Mouse (Mus musculus) kidney, adult 9 months (tissue): ENCODE measurements at regions not wholly inside any gene's neighbourhood (a gene's known extent, or its start where the extent isn't known, plus 50 kb on each side); places are given as distances from the start of the nearest gene placed in this dataset.

ENCODE experiments used
- DNase-seq: peaks from one replicate; pipeline ENCODE4 v3.0.0; 2022

DNA sequence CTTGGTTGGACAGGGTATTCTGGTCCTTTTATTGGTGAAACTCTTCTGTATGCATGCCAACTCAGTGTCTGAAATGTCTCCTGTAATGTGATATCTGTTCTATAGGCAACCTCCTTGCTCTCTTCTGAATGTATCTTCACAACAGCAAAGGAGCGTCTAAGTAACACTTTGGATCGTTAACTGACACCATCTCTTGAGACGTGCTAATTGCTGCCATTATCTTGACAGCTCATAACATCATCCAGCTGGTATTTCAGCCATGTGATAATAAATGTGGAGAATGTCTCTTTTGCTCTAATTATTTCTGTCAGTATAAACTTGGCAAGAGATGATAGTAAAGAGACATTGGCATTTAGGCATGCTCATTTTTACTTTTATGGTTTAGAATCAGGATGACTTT lies 68.8 kb upstream of the Col8a1 start:
- no peak for DNase-seq

DNA sequence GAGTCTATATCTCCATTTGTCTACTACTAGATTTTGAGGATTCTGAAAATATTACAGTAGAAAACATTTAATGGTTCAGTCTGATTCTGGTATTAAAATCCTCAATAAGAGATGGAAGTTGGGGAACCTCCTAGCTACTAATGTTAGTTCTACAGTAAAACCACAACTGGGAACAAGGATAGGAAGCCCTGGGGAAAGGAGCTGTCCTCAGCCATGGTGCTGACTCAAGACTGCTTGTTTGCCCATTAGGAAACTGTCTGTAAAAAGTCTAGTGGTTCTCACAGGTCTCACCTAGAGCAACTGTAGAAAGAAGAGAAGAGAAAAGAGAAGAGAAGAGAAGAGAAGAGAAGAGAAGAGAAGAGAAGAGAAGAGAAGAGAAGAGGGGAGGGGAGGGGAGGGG lies 90.9 kb upstream of the Col8a1 start:
- DNase-seq, result no peak

DNA sequence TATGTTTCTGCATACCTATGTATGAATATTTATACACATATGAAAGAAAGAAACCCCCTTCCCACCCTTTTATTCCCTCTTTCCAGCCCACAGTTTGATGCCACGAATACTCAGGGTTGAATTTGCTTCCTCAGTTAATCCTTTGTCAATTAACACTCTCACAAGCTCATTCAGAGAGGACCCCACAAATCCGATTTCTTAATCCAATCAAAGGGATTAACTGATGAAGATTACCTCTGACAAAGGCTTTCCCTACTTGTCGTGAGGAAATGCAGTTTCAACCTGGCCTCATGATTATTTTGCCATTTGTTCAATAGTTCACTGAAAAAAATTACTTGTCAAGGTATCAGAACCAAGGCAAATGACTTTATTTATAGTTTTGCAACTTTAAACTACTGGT lies 91.8 kb upstream of the Col8a1 start:
- no peak for DNase-seq

DNA sequence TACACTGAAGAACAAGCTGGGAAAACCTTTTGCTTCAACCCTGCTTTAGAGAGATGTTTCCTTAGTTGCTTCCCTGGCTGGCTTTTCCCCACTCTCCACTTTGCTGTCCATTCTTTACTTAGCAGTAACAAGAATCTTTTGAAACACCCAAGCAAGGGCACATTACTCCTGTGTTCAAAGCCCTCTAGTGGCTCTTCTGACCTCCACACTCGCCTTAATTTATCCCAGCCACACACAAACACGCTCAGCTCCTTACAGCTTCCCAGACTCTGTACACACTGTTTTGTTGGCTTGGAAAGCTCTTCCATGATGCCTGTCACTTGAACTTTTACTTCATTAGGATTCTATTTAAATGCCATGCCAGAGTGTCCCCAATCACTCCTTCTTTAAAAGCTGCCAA lies 97.3 kb upstream of the Col8a1 start:
- DNase-seq, result no peak

DNA sequence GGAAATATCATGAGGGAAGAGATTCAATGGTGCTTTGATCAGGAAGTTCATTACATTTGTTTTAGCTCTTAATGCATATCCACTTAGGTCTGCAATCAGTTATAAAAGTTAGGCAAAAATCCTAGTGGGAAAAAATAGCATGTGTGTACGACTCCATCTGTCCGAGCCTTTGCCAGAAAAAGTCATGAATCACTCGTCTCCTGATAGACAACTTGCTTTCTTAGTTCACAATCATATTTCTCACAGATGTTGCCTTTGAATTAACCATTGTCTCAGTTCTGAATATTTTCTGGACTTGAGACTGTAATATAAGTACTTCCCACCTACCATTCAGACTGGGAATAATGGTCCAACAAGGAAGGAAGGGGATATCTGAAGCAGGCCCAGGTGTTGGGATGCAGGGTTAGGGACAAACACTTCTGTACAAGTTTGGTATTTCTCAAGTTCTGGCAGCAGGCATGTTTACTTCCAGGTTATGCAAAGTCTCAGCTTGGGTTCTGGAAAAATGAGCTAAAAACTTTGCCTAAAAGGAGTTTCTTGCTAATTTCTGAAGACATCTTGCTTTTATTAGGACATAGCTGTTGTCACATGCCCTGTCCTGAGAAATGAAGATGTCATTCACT lies 98.4 kb upstream of the Col8a1 start:
- DNase-seq, result no peak

GRCm38 (mm10) chr16:57853751-57854150 lies 99.2 kb upstream of the Col8a1 start:
- DNase-seq, result no peak

- DNase-seq, result no peak
These were observed 102.5 kb upstream of the Col8a1 start for GRCm38 (mm10) chr16:57857071-57857470.

DNA sequence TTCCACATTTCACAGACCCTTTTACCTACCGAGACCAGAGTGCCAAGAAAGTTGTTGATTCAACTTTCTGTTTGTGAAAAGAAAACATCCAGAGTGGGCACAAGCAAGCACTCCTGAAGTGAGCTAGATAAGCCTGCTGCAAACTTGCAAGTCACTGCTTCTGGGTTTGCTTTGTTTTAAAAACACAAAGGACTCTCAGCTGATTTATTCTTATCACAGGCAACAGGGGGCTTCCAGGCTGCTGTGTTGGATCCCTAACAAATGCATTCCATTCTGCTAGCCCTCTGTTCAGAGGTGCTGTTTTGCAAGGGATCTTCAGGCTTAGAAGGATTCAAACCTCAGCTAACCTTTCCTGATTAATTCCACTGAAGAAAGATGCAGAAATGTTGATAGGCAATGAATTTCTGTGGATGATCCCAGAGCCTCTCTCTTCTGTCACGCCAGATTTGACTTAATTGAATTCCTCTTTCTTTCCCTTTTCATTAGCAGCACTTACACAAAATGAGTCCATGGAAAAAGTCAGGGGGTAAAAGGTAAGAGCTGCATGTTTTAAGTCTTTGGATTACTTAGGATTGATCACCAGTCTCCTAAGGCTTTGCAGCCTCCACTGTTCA lies 103.7 kb upstream of the Col8a1 start:
- no peak for DNase-seq

GRCm38 (mm10) chr16:57858765-57859201 lies 104.2 kb upstream of the Col8a1 start:
- no peak for DNase-seq

GRCm38 (mm10) chr16:57863206-57863860 lies 108.8 kb upstream of the Col8a1 start:
- no peak for DNase-seq

GRCm38 (mm10) chr16:57876857-57877256 lies 122.3 kb upstream of the Col8a1 start:
- no peak for DNase-seq

- no peak for DNase-seq
These were observed 127.1 kb upstream of the Col8a1 start for GRCm38 (mm10) chr16:57881575-57882094.

DNA sequence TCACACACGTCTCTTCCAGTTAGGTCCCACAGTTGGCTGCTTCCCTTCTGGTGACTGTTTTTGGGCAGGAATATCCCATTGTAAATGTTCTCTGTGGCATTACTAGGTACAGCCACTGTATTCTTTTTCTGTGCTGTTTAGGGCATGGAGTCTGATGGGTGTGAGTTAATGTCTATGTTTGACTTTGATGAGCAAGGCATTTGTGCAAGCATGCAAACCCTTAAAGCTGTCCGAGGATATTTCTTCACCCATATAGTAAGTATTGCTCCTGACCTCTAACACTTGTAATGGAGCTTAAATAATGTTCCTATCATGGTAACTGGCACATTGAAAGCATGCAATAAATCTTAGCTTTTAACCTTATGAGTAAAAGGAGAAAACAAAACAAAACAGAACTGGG lies 133.6 kb upstream of the Col8a1 start:
- no peak for DNase-seq

GRCm38 (mm10) chr16:57888553-57888952 lies 134.0 kb upstream of the Col8a1 start:
- DNase-seq, result no peak

- DNase-seq, result no peak
These were observed 135.6 kb upstream of the Col8a1 start for GRCm38 (mm10) chr16:57890135-57890534.

DNA sequence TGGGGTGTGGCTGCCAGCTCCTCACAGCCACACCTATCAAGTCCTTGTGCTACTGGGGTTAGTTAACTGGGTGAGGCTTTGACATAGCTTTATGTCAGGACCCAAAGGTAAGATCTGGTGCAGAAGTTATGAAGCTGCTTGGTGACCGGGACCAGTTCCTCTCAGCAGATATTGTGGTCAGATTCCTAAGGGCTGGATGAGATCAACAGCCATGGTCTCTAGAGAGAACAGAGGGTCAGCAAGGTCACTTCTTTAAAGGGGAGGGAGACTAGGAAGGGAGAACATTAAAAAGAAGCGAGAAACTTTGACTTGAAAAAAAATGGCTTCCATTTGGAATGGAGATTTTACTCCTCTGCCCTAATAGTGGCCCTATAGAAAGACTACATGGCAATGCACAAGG lies 138.6 kb upstream of the Col8a1 start:
- peak; percentile 28 for DNase-seq

DNA sequence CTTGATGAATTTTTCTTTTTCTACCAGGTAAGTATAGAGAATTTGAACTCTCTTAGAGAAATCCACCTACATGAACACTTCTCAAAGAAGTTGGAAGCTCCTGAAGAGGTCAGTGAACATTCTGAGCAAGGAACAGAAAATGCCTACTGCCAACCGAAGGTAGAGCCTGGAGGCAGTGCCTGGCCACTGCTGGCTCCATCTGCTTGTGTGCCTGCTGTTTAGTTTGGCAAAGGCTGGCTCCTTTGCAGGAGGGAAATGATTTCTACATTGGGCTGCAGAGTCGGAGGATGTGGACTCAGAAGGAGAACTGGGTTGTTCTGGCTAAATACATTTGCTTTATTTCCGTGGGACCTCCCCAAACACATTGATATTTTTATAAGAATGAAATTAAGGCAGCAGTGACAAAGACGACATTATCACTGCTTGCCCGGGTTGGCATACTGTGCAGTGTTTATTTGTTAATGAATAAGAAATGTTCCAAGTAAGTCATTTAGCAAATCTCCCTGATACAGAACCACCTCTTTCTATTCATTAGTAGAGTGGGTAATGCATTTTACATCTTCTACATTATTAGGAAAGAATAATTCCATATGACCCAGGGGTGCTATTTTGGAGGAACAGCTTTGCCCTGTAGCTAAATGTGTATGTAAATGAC lies 139.3 kb upstream of the Col8a1 start:
- no peak for DNase-seq

DNA sequence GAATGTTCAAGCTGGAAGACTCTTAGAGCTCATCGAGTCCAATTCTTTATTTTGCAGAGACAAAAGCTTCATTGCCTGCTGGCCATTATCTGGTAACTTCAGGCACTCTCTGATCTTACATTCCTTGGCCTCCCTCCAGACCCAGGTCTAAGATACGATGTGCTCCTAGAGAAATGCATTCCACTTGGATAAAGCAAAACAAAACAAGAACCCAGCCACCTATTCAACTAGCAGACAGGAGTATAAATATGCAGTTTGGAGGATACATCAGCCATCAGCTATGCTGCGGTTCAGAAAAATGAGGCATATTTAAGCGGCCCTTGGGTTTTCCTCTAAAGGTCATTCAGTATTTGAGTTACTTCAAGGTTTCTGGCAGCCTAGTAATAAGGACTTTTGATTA lies 146.5 kb upstream of the Col8a1 start:
- no peak for DNase-seq

GRCm38 (mm10) chr16:57902498-57902897 lies 148.0 kb upstream of the Col8a1 start:
- no peak for DNase-seq

DNA sequence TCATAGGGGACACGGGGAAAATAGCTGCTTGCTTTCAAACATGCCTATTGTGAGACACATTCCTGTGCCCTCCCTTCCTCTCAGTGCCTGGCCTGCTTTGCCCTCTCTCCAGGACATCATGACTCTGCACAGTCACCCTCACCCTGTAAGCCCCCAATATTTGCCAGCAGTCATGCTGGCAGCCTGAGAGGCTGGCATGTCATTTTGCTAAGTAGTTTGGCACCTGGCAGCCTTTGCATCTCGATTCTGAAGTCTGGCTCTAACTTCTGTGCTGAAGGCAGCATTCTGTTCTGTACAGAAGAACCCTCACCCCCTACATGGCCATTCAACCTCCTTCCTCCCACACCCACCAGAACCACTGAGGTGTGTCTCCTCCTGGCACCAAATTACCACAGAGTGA lies 157.5 kb upstream of the Col8a1 start:
- DNase-seq, result no peak

GRCm38 (mm10) chr16:57914506-57914905 lies 160.0 kb upstream of the Col8a1 start:
- DNase-seq, result no peak

- DNase-seq, result no peak
These were observed 160.9 kb upstream of the Col8a1 start for GRCm38 (mm10) chr16:57915451-57915850.

GRCm38 (mm10) chr16:57923447-57924129 lies 169.1 kb upstream of the Col8a1 start:
- DNase-seq, result no peak
